Mouse (Mus musculus) hindbrain, embryonic 16.5 days (tissue): ENCODE results near the gene Rxfp3. TPM values are rescaled to one million over a fixed set of nuclear protein-coding genes. Genes with fewer than 3 reads are reported as not detected.

Source experiments
- ATAC-seq: fragments of 200-750 bp; cut with Nextera tagmentation; 2 replicates; pipeline ENCODE4 v1.8.0; 2017; ENCODE audit warnings: moderate TSS enrichment, moderate library complexity
- H3K27ac ChIP-seq: fragments of 300-500 bp; sonication (generic); 2 replicates; pipeline ENCODE4 v1.5.1; 2014; ENCODE audit warnings: low read depth, mild to moderate bottlenecking, control low read depth, low read length, moderate library complexity
- H3K27me3 ChIP-seq: fragments of 300-500 bp; sonication (generic); replicated peaks from 2 replicates; pipeline ENCODE4 v1.6.1; 2014; ENCODE audit warnings: low read length; ENCODE audit not compliant: control insufficient read depth, insufficient read depth
- H3K36me3 ChIP-seq: fragments of 300-500 bp; sonication (generic); 2 replicates; pipeline ENCODE4 v1.6.1; 2014; ENCODE audit warnings: mild to moderate bottlenecking, low read length, moderate library complexity, mixed read lengths; ENCODE audit not compliant: control insufficient read depth, insufficient read depth
- H3K4me1 ChIP-seq: fragments of 300-500 bp; sonication (generic); 2 replicates; pipeline ENCODE4 v1.6.1; 2014; ENCODE audit warnings: low read depth, low read length; ENCODE audit not compliant: control insufficient read depth, insufficient read depth
- H3K4me2 ChIP-seq: fragments of 300-500 bp; sonication (generic); 2 replicates; pipeline ENCODE4 v1.6.1; 2014; ENCODE audit warnings: mild to moderate bottlenecking, low read length, control low read depth, moderate library complexity
- H3K4me3 ChIP-seq: fragments of 300-500 bp; sonication (generic); 2 replicates; pipeline ENCODE4 v1.5.1; 2014; ENCODE audit warnings: mild to moderate bottlenecking, low read length, control low read depth, moderate library complexity
- H3K9ac ChIP-seq: fragments of 300-500 bp; sonication (generic); 2 replicates; pipeline ENCODE4 v1.6.1; 2014; ENCODE audit warnings: low read depth, mild to moderate bottlenecking, control low read depth, low read length, moderate library complexity
- H3K9me3 ChIP-seq: fragments of 300-500 bp; sonication (generic); 2 replicates; pipeline ENCODE4 v1.6.1; 2014; ENCODE audit warnings: mild to moderate bottlenecking, low read length, moderate library complexity; ENCODE audit not compliant: control insufficient read depth
- WGBS: fragments of 180-500 bp; shearing (Covaris S2); extraction: QIAGEN DNeasy Blood & Tissue Kit; methylation state at CpG from one replicate; pipeline ENCODE4 v1.1.7; 2014; 5-methylcytosine and 5-hydroxymethylcytosine counted together
- polyA plus RNA-seq: library from polyadenylated mRNA; unstranded; fragments of >200 nt; fragmentation: Nextera tagmentation; extraction: Ambion mirVana; gene quantifications from 2 replicates; pipeline ENCODE4 v1.2.1, GENCODE M21; 2015

Rxfp3 gene
- 6.0 and 6.8 TPM in 2 replicates for polyA plus RNA-seq

- no peak for ATAC-seq
- Histone ChIP-seq H3K36me3 (no peaks in the 10 kb centered on the region), H3K27ac (no peak within 1 kb of the TSS), H3K9me3 (no peaks in the 10 kb centered on the region), H3K4me2 (peak within 1 kb of the TSS; percentile 83), H3K27me3 (peaks cover 33% of the 10 kb centered on the region), H3K4me3 (peak within 1 kb of the TSS; percentile 49), H3K9ac (peak within 1 kb of the TSS; percentile 63), H3K4me1 (peaks cover 24% of the 10 kb centered on the region)
- WGBS = 3% methylated on average over 16 of the region's 16 CpGs
Observed at GRCm38 (mm10) chr15:11037711-11038110, at the start of gene Rxfp3. Rxfp3 (minus strand) TSS chr15:11037991.

- H3K4me1 ChIP-seq = peaks cover 8% of the 10 kb centered on the region
- no peaks in the 10 kb centered on the region for H3K36me3 ChIP-seq
- no peak overlapping the region for H3K9ac ChIP-seq
- ATAC-seq = no peak
- 18% methylated on average over 1 of the region's 1 CpGs for WGBS
- no peak overlapping the region for H3K4me3 ChIP-seq
- H3K9me3 ChIP-seq = no peaks in the 10 kb centered on the region
- no peak overlapping the region for H3K27ac ChIP-seq
- H3K27me3 ChIP-seq = no peaks in the 10 kb centered on the region
- no peak overlapping the region for H3K4me2 ChIP-seq
Observed at GRCm38 (mm10) chr15:11084993-11085365, 47.2 kb upstream of the Rxfp3 start.

DNA sequence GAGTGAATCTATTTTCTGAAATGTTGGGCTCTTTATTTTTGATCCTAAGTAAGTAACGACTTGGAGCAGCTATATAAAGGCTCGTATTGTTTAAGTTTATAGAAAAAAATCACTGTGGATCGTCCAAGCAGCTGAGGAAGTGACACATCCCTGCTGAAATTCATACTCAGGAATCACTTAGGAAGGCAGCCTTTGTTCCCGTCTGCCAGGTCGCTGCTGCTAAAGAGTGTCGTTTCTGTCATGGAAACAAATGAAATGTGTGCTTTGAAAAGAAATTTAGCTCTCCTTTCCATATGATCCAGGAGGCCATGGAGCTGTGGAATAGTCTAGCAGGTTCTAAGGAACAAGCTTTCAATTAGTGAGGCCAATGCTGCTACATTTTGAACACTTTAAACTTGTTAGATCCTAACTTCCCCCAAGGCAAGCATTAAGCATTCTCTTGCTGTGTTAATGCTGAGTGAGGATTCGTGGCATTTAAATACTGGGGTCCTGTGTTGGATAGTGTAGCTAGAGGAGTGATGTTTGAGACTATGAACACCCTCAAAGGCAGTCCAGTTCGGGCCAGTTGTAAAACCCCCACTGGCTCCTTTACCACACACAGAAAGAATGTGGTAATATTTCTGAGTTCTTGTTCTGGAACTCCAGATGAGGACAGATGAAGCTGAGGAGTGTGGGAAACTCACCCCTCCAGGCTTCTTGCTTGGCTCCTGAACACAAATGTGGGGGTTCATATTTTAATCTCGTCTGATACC, 46.6 kb upstream of the Rxfp3 start:
- Histone ChIP-seq H3K9ac (no peak overlapping the region), H3K27ac (0 out of 2 replicates have a peak overlapping the region, but pooled peaks have one; percentile 9), H3K4me3 (no peak overlapping the region), H3K4me2 (no peak overlapping the region), H3K9me3 (no peaks in the 10 kb centered on the region), H3K36me3 (no peaks in the 10 kb centered on the region), H3K4me1 (peaks cover 8% of the 10 kb centered on the region), H3K27me3 (no peaks in the 10 kb centered on the region)
- 26% methylated on average over 9 of the region's 9 CpGs for WGBS
- ATAC-seq = peak; percentile 34; the same call in 1 of the 2 replicates

DNA sequence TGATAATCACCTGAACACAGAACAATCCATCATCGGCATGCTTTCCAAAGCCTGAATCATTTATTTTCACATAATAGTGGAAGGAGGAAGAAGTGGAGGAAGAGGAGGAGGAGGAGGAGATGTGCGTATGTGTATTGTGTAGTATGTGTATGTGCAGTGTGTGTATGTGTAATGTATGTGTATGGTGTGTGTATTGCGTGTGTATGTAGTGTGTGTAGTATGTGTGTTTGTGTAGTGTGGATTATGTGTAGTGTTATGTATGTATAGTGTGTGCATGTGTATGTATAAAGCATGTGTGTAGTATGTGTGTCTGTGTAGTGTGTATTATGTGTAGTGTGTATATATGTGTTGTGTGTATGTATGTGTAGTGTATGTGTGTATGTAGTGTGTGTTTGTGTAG, 45.9 kb upstream of the Rxfp3 start:
- Histone ChIP-seq H3K4me1 (peaks cover 8% of the 10 kb centered on the region), H3K36me3 (no peaks in the 10 kb centered on the region), H3K9me3 (no peaks in the 10 kb centered on the region), H3K4me2 (no peak overlapping the region), H3K4me3 (no peak overlapping the region), H3K27ac (no peak overlapping the region), H3K9ac (no peak overlapping the region), H3K27me3 (no peaks in the 10 kb centered on the region)
- 81% methylated on average over 3 of the region's 3 CpGs for WGBS
- peak; percentile 40; the same call in 1 of the 2 replicates for ATAC-seq

DNA sequence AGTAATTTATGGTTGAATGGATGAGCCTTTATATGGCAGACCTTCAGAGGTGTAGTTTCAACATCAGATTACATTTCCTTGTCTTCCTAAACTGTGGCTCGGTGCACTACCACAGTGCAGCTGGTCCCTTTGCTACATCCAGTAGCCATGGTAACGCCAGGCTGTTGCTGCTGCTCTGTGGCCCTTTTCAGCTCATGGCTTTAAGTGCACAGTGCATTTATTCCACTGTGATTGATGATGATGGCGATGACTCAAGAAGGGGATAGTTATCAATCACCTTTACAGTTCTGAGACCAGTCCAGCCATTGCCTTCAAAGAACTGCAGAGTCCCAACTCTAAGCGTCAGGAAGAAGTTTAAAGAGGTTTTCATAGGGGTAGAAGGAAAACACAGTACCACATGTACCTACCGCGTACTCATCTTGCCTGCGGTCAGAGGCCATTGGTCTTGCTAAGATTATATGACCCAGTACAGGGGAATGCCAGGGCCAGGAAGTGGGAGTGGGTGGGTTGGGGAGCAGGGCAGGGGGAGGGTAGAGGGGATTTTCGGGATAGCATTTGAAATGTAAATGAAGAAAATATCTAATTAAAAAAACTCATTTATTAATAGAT, 45.3 kb upstream of the Rxfp3 start:
- no peak overlapping the region; the same call in 1 of the 2 replicates for H3K9ac ChIP-seq
- H3K27ac ChIP-seq = no peak overlapping the region
- no peaks in the 10 kb centered on the region for H3K9me3 ChIP-seq
- no peaks in the 10 kb centered on the region for H3K27me3 ChIP-seq
- ATAC-seq = peak; percentile 95
- 44% methylated on average over 8 of the region's 8 CpGs for WGBS
- no peak overlapping the region; the same call in 1 of the 2 replicates for H3K4me2 ChIP-seq
- H3K4me3 ChIP-seq = no peak overlapping the region
- peaks cover 8% of the 10 kb centered on the region for H3K4me1 ChIP-seq
- no peaks in the 10 kb centered on the region for H3K36me3 ChIP-seq

GRCm38 (mm10) chr15:11075726-11076361, 38.1 kb upstream of the Rxfp3 start:
- no peaks in the 10 kb centered on the region for H3K36me3 ChIP-seq
- H3K4me3 ChIP-seq = no peak overlapping the region
- H3K9me3 ChIP-seq = no peaks in the 10 kb centered on the region
- no peak overlapping the region for H3K9ac ChIP-seq
- no peaks in the 10 kb centered on the region for H3K27me3 ChIP-seq
- no peak overlapping the region for H3K27ac ChIP-seq
- no peak overlapping the region for H3K4me2 ChIP-seq
- no peaks in the 10 kb centered on the region for H3K4me1 ChIP-seq
- 77% methylated on average over 3 of the region's 3 CpGs for WGBS
- no peak for ATAC-seq

GRCm38 (mm10) chr15:11067891-11068290, 30.1 kb upstream of the Rxfp3 start:
- Histone ChIP-seq H3K9ac (no peak overlapping the region), H3K4me3 (no peak overlapping the region), H3K27ac (no peak overlapping the region), H3K36me3 (no peaks in the 10 kb centered on the region), H3K9me3 (no peaks in the 10 kb centered on the region), H3K4me2 (no peak overlapping the region), H3K27me3 (no peaks in the 10 kb centered on the region), H3K4me1 (peaks cover 15% of the 10 kb centered on the region)
- 90% methylated on average over 7 of the region's 7 CpGs for WGBS
- no peak for ATAC-seq

- no peaks in the 10 kb centered on the region for H3K27me3 ChIP-seq
- 6% methylated on average over 5 of the region's 5 CpGs for WGBS
- H3K36me3 ChIP-seq = no peaks in the 10 kb centered on the region
- peak; percentile 29; the same call in 1 of the 2 replicates for ATAC-seq
- peak overlapping the region; percentile 36; the same call in 1 of the 2 replicates for H3K27ac ChIP-seq
- H3K9ac ChIP-seq = peak overlapping the region; percentile 36
- no peaks in the 10 kb centered on the region for H3K9me3 ChIP-seq
- H3K4me1 ChIP-seq = peaks cover 15% of the 10 kb centered on the region
- H3K4me2 ChIP-seq = peak overlapping the region; percentile 60
- peak overlapping the region; percentile 40 for H3K4me3 ChIP-seq
Observed at GRCm38 (mm10) chr15:11066299-11066698, 28.5 kb upstream of the Rxfp3 start.
